Mouse (Mus musculus): ENCODE results near the gene Scml4. TPM values are rescaled to one million over a fixed set of nuclear protein-coding genes. Genes with fewer than 3 reads are reported as not detected.

Gene Scml4
- polyA plus RNA-seq, 1 experiment from 2014 or later, result 0.15 TPM

- no peak for ATAC-seq
- Histone ChIP-seq H3K4me1 (peaks cover 4% of the 10 kb centered on the region; the same call in 1 of the 2 replicates), H3K9ac (no peak overlapping the region), H3K4me3 (no peak overlapping the region), H3K27ac (no peak overlapping the region), H3K9me3 (replicated peaks) (no peaks in the 10 kb centered on the region), H3K36me3 (no peaks in the 10 kb centered on the region), H3K27me3 (replicated peaks) (peaks cover 15% of the 10 kb centered on the region; the same call in 1 of the 2 replicates), H3K4me2 (no peak overlapping the region)
- WGBS (ENCODE audit: insufficient replicate concordance), result 58% methylated on average over 21 of the region's 21 CpGs
Observed at GRCm38 (mm10) chr10:42940193-42941050, 80.3 kb downstream of the Scml4 start.

- Histone ChIP-seq H3K4me3 (no peak overlapping the region), H3K9ac (no peak overlapping the region), H3K36me3 (no peaks in the 10 kb centered on the region), H3K27me3 (replicated peaks) (peaks cover 15% of the 10 kb centered on the region; the same call in 1 of the 2 replicates), H3K27ac (no peak overlapping the region), H3K4me1 (peaks cover 4% of the 10 kb centered on the region; the same call in 1 of the 2 replicates), H3K9me3 (replicated peaks) (no peaks in the 10 kb centered on the region), H3K4me2 (no peak overlapping the region)
- ATAC-seq, result no peak
- 75% methylated on average over 4 of the region's 4 CpGs for WGBS (ENCODE audit: insufficient replicate concordance)
Observed at GRCm38 (mm10) chr10:42941278-42941677, 81.1 kb downstream of the Scml4 start.

GRCm38 (mm10) chr10:42941697-42942221 lies 81.6 kb downstream of the Scml4 start:
- Histone ChIP-seq H3K9me3 (replicated peaks) (no peaks in the 10 kb centered on the region), H3K4me2 (no peak overlapping the region), H3K4me1 (peaks cover 4% of the 10 kb centered on the region; the same call in 1 of the 2 replicates), H3K27ac (no peak overlapping the region), H3K4me3 (no peak overlapping the region), H3K27me3 (replicated peaks) (peaks cover 19% of the 10 kb centered on the region; the same call in 1 of the 2 replicates), H3K9ac (no peak overlapping the region), H3K36me3 (no peaks in the 10 kb centered on the region)
- WGBS (ENCODE audit: insufficient replicate concordance), result 80% methylated on average over 14 of the region's 14 CpGs
- no peak for ATAC-seq

- no peak overlapping the region for H3K9ac ChIP-seq
- H3K27ac ChIP-seq, result no peak overlapping the region
- WGBS (ENCODE audit: insufficient replicate concordance), result 82% methylated on average over 3 of the region's 3 CpGs
- no peaks in the 10 kb centered on the region for H3K9me3 ChIP-seq (replicated peaks)
- H3K4me3 ChIP-seq, result no peak overlapping the region
- no peaks in the 10 kb centered on the region for H3K36me3 ChIP-seq
- H3K27me3 ChIP-seq (replicated peaks), result peaks cover 19% of the 10 kb centered on the region
- no peak overlapping the region for H3K4me2 ChIP-seq
- no peak for ATAC-seq
- peaks cover 4% of the 10 kb centered on the region; the same call in 1 of the 2 replicates for H3K4me1 ChIP-seq
Observed at GRCm38 (mm10) chr10:42942300-42942699, 82.1 kb downstream of the Scml4 start.

GRCm38 (mm10) chr10:42945316-42945715 lies 85.1 kb downstream of the Scml4 start:
- Histone ChIP-seq H3K36me3 (no peaks in the 10 kb centered on the region), H3K9ac (no peak overlapping the region), H3K27me3 (replicated peaks) (peaks cover 33% of the 10 kb centered on the region), H3K4me1 (peaks cover 3% of the 10 kb centered on the region; the same call in 1 of the 2 replicates), H3K4me2 (no peak overlapping the region), H3K9me3 (replicated peaks) (no peaks in the 10 kb centered on the region), H3K4me3 (no peak overlapping the region), H3K27ac (no peak overlapping the region)
- WGBS (ENCODE audit: insufficient replicate concordance), result 59% methylated on average over 4 of the region's 4 CpGs
- no peak for ATAC-seq

- H3K27me3 ChIP-seq (replicated peaks), result peaks cover 47% of the 10 kb centered on the region
- H3K27ac ChIP-seq, result no peak overlapping the region
- no peak overlapping the region for H3K4me3 ChIP-seq
- H3K36me3 ChIP-seq, result no peaks in the 10 kb centered on the region
- no peak overlapping the region for H3K9ac ChIP-seq
- H3K9me3 ChIP-seq (replicated peaks), result no peaks in the 10 kb centered on the region
- H3K4me1 ChIP-seq, result 0 out of 2 replicates have a peak, but pooled peaks cover 4% of the 10 kb centered on the region
- ATAC-seq, result no peak
- H3K4me2 ChIP-seq, result no peak overlapping the region
- 73% methylated on average over 5 of the region's 5 CpGs for WGBS (ENCODE audit: insufficient replicate concordance)
Observed at GRCm38 (mm10) chr10:42947336-42947735, 87.2 kb downstream of the Scml4 start.

GRCm38 (mm10) chr10:42950252-42950751 lies 90.1 kb downstream of the Scml4 start:
- WGBS (ENCODE audit: insufficient replicate concordance), result 6% methylated on average over 6 of the region's 8 CpGs
- peak overlapping the region; percentile 39 for H3K4me2 ChIP-seq
- peaks cover 66% of the 10 kb centered on the region for H3K27me3 ChIP-seq (replicated peaks)
- no peak overlapping the region for H3K9ac ChIP-seq
- no peak overlapping the region for H3K4me3 ChIP-seq
- 0 out of 2 replicates have a peak, but pooled peaks cover 4% of the 10 kb centered on the region for H3K4me1 ChIP-seq
- H3K27ac ChIP-seq, result no peak overlapping the region
- no peaks in the 10 kb centered on the region for H3K9me3 ChIP-seq (replicated peaks)
- peak; percentile 52 for ATAC-seq
- no peaks in the 10 kb centered on the region for H3K36me3 ChIP-seq

GRCm38 (mm10) chr10:42951078-42952045 lies 91.2 kb downstream of the Scml4 start:
- H3K9ac ChIP-seq, result no peak overlapping the region
- no peak overlapping the region for H3K4me3 ChIP-seq
- H3K36me3 ChIP-seq, result no peaks in the 10 kb centered on the region
- 52% methylated on average over 20 of the region's 20 CpGs for WGBS (ENCODE audit: insufficient replicate concordance)
- H3K9me3 ChIP-seq (replicated peaks), result no peaks in the 10 kb centered on the region
- H3K27ac ChIP-seq, result no peak overlapping the region
- no peak overlapping the region for H3K4me2 ChIP-seq
- H3K4me1 ChIP-seq, result 0 out of 2 replicates have a peak, but pooled peaks cover 4% of the 10 kb centered on the region
- ATAC-seq, result no peak
- peaks cover 77% of the 10 kb centered on the region for H3K27me3 ChIP-seq (replicated peaks)

- Histone ChIP-seq H3K4me1 (0 out of 2 replicates have a peak, but pooled peaks cover 4% of the 10 kb centered on the region), H3K27ac (no peak overlapping the region), H3K4me3 (no peak overlapping the region), H3K4me2 (no peak overlapping the region), H3K9me3 (replicated peaks) (no peaks in the 10 kb centered on the region), H3K36me3 (no peaks in the 10 kb centered on the region), H3K27me3 (replicated peaks) (peaks cover 76% of the 10 kb centered on the region), H3K9ac (no peak overlapping the region)
- no peak for ATAC-seq
- 15% methylated on average over 9 of the region's 9 CpGs for WGBS (ENCODE audit: insufficient replicate concordance)
Observed at GRCm38 (mm10) chr10:42952046-42952420, 91.9 kb downstream of the Scml4 start.

GRCm38 (mm10) chr10:42953601-42954000 lies 93.4 kb downstream of the Scml4 start:
- Histone ChIP-seq H3K4me3 (no peak overlapping the region), H3K9me3 (replicated peaks) (no peaks in the 10 kb centered on the region), H3K4me1 (peaks cover 9% of the 10 kb centered on the region; the same call in 1 of the 2 replicates), H3K27me3 (replicated peaks) (peaks cover 82% of the 10 kb centered on the region), H3K9ac (no peak overlapping the region), H3K27ac (no peak overlapping the region), H3K36me3 (no peaks in the 10 kb centered on the region), H3K4me2 (no peak overlapping the region)
- WGBS (ENCODE audit: insufficient replicate concordance), result 41% methylated on average over 5 of the region's 5 CpGs
- no peak for ATAC-seq

- 89% methylated on average over 3 of the region's 3 CpGs for WGBS (ENCODE audit: insufficient replicate concordance)
- ATAC-seq, result no peak
Observed at GRCm38 (mm10) chr10:42955205-42955604, 95.0 kb downstream of the Scml4 start.

More at GRCm38 (mm10) chr10:42955205-42955604, 95.0 kb downstream of the Scml4 start:
- H3K9ac ChIP-seq, result no peak overlapping the region
- no peak overlapping the region for H3K4me3 ChIP-seq
- H3K4me2 ChIP-seq, result no peak overlapping the region
- H3K27ac ChIP-seq, result no peak overlapping the region
- peaks cover 75% of the 10 kb centered on the region for H3K27me3 ChIP-seq (replicated peaks)
- no peaks in the 10 kb centered on the region for H3K9me3 ChIP-seq (replicated peaks)
- H3K36me3 ChIP-seq, result no peaks in the 10 kb centered on the region
- peaks cover 9% of the 10 kb centered on the region; the same call in 1 of the 2 replicates for H3K4me1 ChIP-seq
